Mouse (Mus musculus) lung, embryonic 15.5 days (tissue): ENCODE measurements around the gene Fam126a. TPM values are rescaled to one million over a fixed set of nuclear protein-coding genes. Genes with fewer than 3 reads are reported as not detected.

ENCODE experiments used
- ATAC-seq: fragments of 200-750 bp; cut with Nextera tagmentation; 2 replicates; pipeline ENCODE4 v1.8.0; 2017; ENCODE audit warnings: moderate number of reproducible peaks, borderline replicate concordance; ENCODE audit not compliant: low FRiP score, low TSS enrichment; ENCODE audit errors: extremely low read depth
- H3K27ac ChIP-seq: fragments of 300-500 bp; sonication (generic); 2 replicates; pipeline ENCODE4 v1.5.1; 2015; ENCODE audit warnings: moderate library complexity, mild to moderate bottlenecking, inconsistent platforms
- H3K27me3 ChIP-seq: fragments of 300-500 bp; sonication (generic); 2 replicates; pipeline ENCODE4 v1.6.1; 2015; ENCODE audit warnings: inconsistent platforms
- H3K36me3 ChIP-seq: fragments of 300-500 bp; sonication (generic); 2 replicates; pipeline ENCODE4 v1.6.1; 2015; ENCODE audit warnings: inconsistent platforms
- H3K4me1 ChIP-seq: fragments of 300-500 bp; sonication (generic); 2 replicates; pipeline ENCODE4 v1.6.1; 2015; ENCODE audit warnings: inconsistent platforms
- H3K4me2 ChIP-seq: fragments of 300-500 bp; sonication (generic); 2 replicates; pipeline ENCODE4 v1.6.1; 2015; ENCODE audit warnings: inconsistent platforms, mild to moderate bottlenecking, moderate library complexity
- H3K4me3 ChIP-seq: fragments of 300-500 bp; sonication (generic); 2 replicates; pipeline ENCODE4 v1.5.1; 2015; ENCODE audit warnings: mild to moderate bottlenecking, inconsistent platforms
- H3K9ac ChIP-seq: fragments of 300-500 bp; sonication (generic); 2 replicates; pipeline ENCODE4 v1.6.1; 2015; ENCODE audit warnings: inconsistent platforms
- H3K9me3 ChIP-seq: fragments of 300-500 bp; sonication (generic); 2 replicates; pipeline ENCODE4 v1.6.1; 2016; ENCODE audit warnings: inconsistent platforms
- WGBS: fragments of 180-500 bp; shearing (Covaris S2); methylation state at CpG from one replicate; pipeline ENCODE4 v1.1.7; 2015; 5-methylcytosine and 5-hydroxymethylcytosine counted together
- polyA plus RNA-seq: library from polyadenylated mRNA; unstranded; fragments of >200 nt; fragmentation: Nextera tagmentation; extraction: Ambion mirVana; gene quantifications from 2 replicates; pipeline ENCODE4 v1.2.1, GENCODE M21; 2015

Fam126a gene
- polyA plus RNA-seq, 1 experiment from 2014 or later: 18.2 TPM

GRCm38 (mm10) chr5:23919892-23920731 lies 110.4 kb downstream of the Fam126a start:
- 41% methylated on average over 7 of the region's 7 CpGs for WGBS
- peaks cover 8% of the 10 kb centered on the region; the same call in 1 of the 2 replicates for H3K4me1 ChIP-seq
- H3K36me3 ChIP-seq: no peaks in the 10 kb centered on the region
- peak overlapping the region; percentile 34 for H3K4me2 ChIP-seq
- H3K9me3 ChIP-seq: no peaks in the 10 kb centered on the region
- peak; percentile 72 for ATAC-seq
- no peaks in the 10 kb centered on the region for H3K27me3 ChIP-seq
- no peak overlapping the region for H3K4me3 ChIP-seq
- peak overlapping the region; percentile 77 for H3K27ac ChIP-seq
- H3K9ac ChIP-seq: no peak overlapping the region

- no peaks in the 10 kb centered on the region for H3K9me3 ChIP-seq
- WGBS: 75% methylated on average over 1 of the region's 1 CpGs
- no peaks in the 10 kb centered on the region for H3K27me3 ChIP-seq
- no peak for ATAC-seq
- no peak overlapping the region for H3K27ac ChIP-seq
- no peaks in the 10 kb centered on the region for H3K36me3 ChIP-seq
- no peak overlapping the region for H3K4me2 ChIP-seq
- H3K4me3 ChIP-seq: no peak overlapping the region
- 0 out of 2 replicates have a peak, but pooled peaks cover 5% of the 10 kb centered on the region for H3K4me1 ChIP-seq
- no peak overlapping the region for H3K9ac ChIP-seq
Observed at GRCm38 (mm10) chr5:23917301-23917700, 113.2 kb downstream of the Fam126a start.

DNA sequence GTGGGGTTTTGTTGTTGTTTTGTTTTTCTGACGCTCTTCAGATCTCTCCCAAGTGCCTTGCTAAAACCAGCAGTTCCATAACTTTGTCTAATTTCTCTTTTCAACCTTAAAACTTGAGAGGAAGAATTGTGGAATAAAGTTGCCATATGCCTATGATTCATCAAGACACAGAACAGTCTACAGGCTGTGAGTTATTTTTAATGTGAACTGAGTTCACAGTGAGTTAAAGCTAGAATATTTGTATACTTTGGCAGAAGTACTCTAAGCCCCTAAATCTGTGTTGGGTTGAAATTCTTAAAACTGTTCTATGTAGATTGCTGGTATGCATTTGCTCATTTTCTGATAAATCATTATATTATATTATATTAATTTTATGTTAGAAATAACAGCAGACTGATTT lies 118.9 kb downstream of the Fam126a start:
- H3K27ac ChIP-seq: no peak overlapping the region

GRCm38 (mm10) chr5:23909256-23909655 lies 121.2 kb downstream of the Fam126a start:
- H3K4me3 ChIP-seq: no peak overlapping the region
- no peaks in the 10 kb centered on the region for H3K4me1 ChIP-seq
- H3K36me3 ChIP-seq: no peaks in the 10 kb centered on the region
- H3K4me2 ChIP-seq: no peak overlapping the region
- ATAC-seq: no peak
- WGBS: 96% methylated on average over 3 of the region's 3 CpGs
- H3K9ac ChIP-seq: no peak overlapping the region
- H3K9me3 ChIP-seq: no peaks in the 10 kb centered on the region
- no peak overlapping the region for H3K27ac ChIP-seq
- H3K27me3 ChIP-seq: no peaks in the 10 kb centered on the region

More for the DNA sequence above, 118.9 kb downstream of the Fam126a start:
- no peaks in the 10 kb centered on the region for H3K4me1 ChIP-seq
- no peaks in the 10 kb centered on the region for H3K27me3 ChIP-seq
- H3K9ac ChIP-seq: no peak overlapping the region
- no peak overlapping the region for H3K4me3 ChIP-seq
- no peaks in the 10 kb centered on the region for H3K36me3 ChIP-seq
- WGBS: 94% methylated on average over 1 of the region's 1 CpGs
- no peaks in the 10 kb centered on the region for H3K9me3 ChIP-seq
- ATAC-seq: no peak
- no peak overlapping the region for H3K4me2 ChIP-seq

DNA sequence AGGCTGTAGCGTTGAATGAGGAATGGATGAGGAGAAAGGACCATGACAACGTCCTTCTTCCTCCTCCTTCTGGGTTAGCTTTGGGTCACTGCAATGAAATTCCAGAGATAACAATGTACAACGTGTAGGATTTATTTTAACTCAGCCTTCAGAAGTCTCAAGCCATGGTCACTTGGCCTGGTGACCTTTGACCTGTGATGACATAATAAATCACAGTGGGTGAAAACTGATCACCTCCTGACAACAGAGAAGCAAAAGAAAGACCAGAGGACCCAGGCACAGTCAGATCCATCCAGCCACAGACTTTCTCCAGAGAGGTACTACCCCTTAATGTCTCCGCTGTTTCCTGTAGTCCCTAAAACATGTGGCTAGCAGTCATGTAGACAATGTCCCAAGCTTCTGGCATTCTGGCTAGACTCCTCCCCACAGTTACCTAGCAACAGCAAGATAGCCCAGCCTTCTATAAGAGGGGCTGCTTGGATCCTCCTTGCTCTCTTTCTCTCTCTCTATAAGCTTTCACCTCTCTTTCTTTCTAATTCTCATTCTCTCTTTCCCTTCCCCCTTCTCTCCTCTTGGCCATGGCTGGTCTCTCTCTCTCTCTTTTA lies 121.9 kb downstream of the Fam126a start:
- no peaks in the 10 kb centered on the region for H3K36me3 ChIP-seq
- no peak overlapping the region for H3K9ac ChIP-seq
- H3K4me1 ChIP-seq: no peaks in the 10 kb centered on the region
- H3K4me2 ChIP-seq: no peak overlapping the region
- no peaks in the 10 kb centered on the region for H3K27me3 ChIP-seq
- WGBS: 44% methylated on average over 4 of the region's 4 CpGs
- no peak overlapping the region for H3K27ac ChIP-seq
- no peaks in the 10 kb centered on the region for H3K9me3 ChIP-seq
- no peak overlapping the region for H3K4me3 ChIP-seq
- no peak for ATAC-seq

DNA sequence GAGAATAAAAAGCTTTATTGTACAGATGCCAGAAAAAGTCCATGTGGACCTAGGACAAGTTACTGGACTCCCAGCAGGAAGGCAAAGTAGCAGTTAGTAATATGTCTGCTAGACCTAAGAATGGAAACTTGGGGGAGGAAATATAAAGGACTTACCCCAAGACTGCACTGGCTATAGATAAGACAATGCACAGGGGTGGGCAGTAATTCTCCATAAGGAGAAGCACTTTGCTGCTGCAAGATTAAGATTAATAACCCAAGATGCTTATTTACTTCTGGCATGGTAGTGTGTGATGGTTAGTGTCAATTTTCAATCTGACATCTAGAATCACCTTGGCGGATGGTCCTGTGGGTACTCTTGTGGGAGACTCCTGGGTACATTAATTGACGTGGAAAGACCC lies 128.3 kb downstream of the Fam126a start:
- Histone ChIP-seq H3K27ac (no peak overlapping the region), H3K36me3 (no peaks in the 10 kb centered on the region), H3K27me3 (no peaks in the 10 kb centered on the region), H3K4me3 (no peak overlapping the region), H3K4me2 (no peak overlapping the region), H3K4me1 (no peaks in the 10 kb centered on the region), H3K9ac (no peak overlapping the region), H3K9me3 (no peaks in the 10 kb centered on the region)
- no peak for ATAC-seq
- 74% methylated on average over 2 of the region's 2 CpGs for WGBS

DNA sequence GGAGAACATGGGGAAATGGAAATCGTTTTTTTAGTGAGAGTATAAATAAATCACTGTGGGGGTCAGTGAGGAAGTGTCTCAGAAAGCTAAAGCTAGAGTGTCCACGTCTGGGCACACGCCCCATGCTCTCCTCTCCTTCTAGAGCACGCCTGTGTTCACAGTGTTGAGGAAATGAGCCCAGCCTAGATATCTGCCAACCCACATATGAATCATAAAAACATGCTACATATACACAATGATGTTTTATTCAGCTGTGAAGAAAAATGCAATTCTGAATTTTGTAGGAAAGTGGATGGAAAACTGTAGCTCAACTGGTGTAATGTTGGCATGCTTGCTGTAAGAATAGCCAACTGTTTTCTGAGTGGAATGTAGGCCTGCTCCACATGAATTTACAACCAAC lies 130.3 kb downstream of the Fam126a start:
- Histone ChIP-seq H3K27ac (no peak overlapping the region), H3K4me1 (no peaks in the 10 kb centered on the region), H3K9ac (no peak overlapping the region), H3K9me3 (no peaks in the 10 kb centered on the region), H3K36me3 (no peaks in the 10 kb centered on the region), H3K4me3 (no peak overlapping the region), H3K4me2 (no peak overlapping the region), H3K27me3 (no peaks in the 10 kb centered on the region)
- no peak for ATAC-seq
- 44% methylated on average over 4 of the region's 4 CpGs for WGBS

DNA sequence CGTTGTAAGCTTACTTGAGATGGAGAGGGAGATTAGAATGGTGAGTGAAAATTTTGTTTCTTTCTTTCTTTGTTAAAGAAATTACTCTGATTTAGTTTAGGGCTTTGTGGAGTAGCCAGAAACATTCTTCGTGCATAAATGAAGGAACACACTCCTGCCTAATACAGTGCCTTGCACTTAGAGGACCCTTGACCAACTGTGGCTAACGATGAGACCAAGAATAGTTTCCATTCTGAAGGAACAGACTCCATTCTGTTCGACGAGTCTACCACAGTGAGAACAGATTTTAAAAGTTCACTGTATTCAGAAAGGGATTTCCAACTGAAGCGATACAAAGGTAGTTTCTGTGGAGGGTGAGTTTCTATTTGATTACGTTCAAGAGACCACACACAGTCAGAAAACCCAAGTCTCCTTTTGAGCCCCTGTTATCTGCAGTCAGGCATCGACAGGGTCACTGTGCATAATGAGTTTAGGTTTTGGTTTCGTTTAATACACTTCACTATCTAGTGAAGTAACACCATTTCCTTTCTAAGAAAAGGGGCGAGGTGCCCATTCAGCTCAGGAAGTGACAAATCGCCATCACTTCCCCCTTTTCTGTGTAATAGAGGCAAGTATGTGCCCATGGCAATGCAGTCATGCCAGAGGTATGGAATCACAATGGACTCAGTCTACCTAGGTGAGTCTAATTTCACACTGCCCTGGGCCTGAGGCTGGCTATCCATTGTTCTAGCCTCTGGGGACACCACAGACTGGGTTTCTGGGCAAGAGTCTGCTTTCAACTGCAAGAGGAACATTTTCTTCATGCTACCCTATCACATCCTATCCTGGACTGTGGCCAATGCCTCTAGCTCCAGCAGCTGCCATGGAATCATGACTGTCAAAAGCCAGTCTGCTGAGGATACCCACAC lies 136.4 kb downstream of the Fam126a start:
- Histone ChIP-seq H3K9ac (no peak overlapping the region), H3K27me3 (no peaks in the 10 kb centered on the region), H3K4me1 (no peaks in the 10 kb centered on the region), H3K36me3 (no peaks in the 10 kb centered on the region), H3K27ac (no peak overlapping the region), H3K9me3 (no peaks in the 10 kb centered on the region), H3K4me3 (no peak overlapping the region), H3K4me2 (no peak overlapping the region)
- 59% methylated on average over 11 of the region's 11 CpGs for whole genome bisulfite sequencing
- ATAC-seq: no peak

- Histone ChIP-seq H3K4me2 (no peak overlapping the region), H3K4me1 (no peaks in the 10 kb centered on the region), H3K27me3 (no peaks in the 10 kb centered on the region), H3K4me3 (no peak overlapping the region), H3K27ac (no peak overlapping the region), H3K9me3 (no peaks in the 10 kb centered on the region), H3K9ac (no peak overlapping the region), H3K36me3 (no peaks in the 10 kb centered on the region)
- 68% methylated on average over 5 of the region's 5 CpGs for WGBS
- ATAC-seq: no peak
Observed at GRCm38 (mm10) chr5:23893156-23893863, 137.2 kb downstream of the Fam126a start.

DNA sequence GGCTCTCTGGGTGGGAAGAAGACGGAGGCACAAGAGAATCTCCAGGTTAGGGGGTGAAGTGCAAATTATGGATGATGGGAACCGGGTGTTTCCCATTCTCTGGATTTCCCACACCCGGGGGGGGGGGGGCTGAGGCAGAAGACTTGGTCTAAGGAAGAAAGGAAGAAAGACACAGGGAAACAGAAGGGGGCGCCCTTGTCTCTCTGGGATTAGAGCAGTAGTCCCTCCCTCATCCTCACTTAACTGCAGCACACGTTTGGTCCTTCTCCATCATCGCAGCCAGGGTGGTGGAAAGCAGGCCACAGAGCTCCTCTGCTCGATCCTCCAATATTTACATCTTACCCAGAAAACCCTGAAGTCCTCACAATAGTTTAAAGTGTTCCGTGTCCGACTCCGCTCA lies 139.8 kb downstream of the Fam126a start:
- ATAC-seq: no peak
- H3K36me3 ChIP-seq: no peaks in the 10 kb centered on the region
- WGBS: 36% methylated on average over 10 of the region's 10 CpGs
- H3K9me3 ChIP-seq: no peaks in the 10 kb centered on the region
- H3K9ac ChIP-seq: no peak overlapping the region
- H3K4me2 ChIP-seq: no peak overlapping the region
- no peaks in the 10 kb centered on the region for H3K27me3 ChIP-seq
- no peak overlapping the region for H3K4me3 ChIP-seq
- no peaks in the 10 kb centered on the region for H3K4me1 ChIP-seq
- no peak overlapping the region for H3K27ac ChIP-seq

DNA sequence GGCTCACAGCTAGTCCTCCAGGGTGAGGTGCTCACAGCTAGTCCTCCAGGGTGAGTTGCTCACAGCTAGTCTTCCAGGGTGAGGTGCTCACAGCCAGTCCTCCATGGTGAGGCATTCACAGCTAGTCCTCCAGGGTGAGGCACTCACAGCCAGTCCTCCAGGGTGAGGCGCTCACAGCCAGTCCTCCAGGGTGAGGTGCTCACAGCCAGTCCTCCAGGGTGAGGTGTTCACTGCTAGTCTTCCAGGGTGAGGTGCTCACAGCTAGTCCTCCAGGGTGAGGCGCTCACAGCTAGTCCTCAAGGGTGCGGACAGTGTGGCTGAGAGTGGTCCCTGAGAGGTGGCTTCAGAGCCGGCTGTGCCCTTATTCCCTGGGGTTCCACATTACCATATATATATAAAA lies 141.0 kb downstream of the Fam126a start:
- H3K4me1 ChIP-seq: no peaks in the 10 kb centered on the region
- no peak overlapping the region for H3K4me2 ChIP-seq
- ATAC-seq: no peak
- no peaks in the 10 kb centered on the region for H3K9me3 ChIP-seq
- no peaks in the 10 kb centered on the region for H3K27me3 ChIP-seq
- no peak overlapping the region for H3K27ac ChIP-seq
- 70% methylated on average over 4 of the region's 4 CpGs for WGBS
- no peak overlapping the region for H3K4me3 ChIP-seq
- no peak overlapping the region for H3K9ac ChIP-seq
- no peaks in the 10 kb centered on the region for H3K36me3 ChIP-seq
